Comparison of ENCODE assay signal across 8 mouse cellular contexts in genomic region chr9:108095518-108095917, GRCm38 (mm10). TPM values are rescaled to one million over a fixed set of nuclear protein-coding genes. Genes with fewer than 3 reads are reported as not detected.
DNase-seq lines count a peak whose midpoint lies in the region; ATAC-seq lines count a peak whose summit lies in the region.

No protein-coding gene starts in this region.

- peak; percentile 62 for DNase-seq in layer of hippocampus, adult 11-12 months (ENCODE audit: low spot score)
- no peak for DNase-seq in layer of hippocampus, adult 9-11 months
- DNase-seq in adrenal gland, postnatal 10 days, result peak; percentile 78
- DNase-seq in heart, postnatal 4 days, result peak; percentile 79
- peak; percentile 86 for DNase-seq in midbrain, embryonic 14.5 days
- DNase-seq in telencephalon, adult 2 months (ENCODE audit: low read depth, low spot score), result peak; percentile 55

- peak overlapping the region; percentile 65 for H3K4me3 ChIP-seq in embryonic facial prominence, embryonic 13.5 days
- H3K4me3 ChIP-seq in limb, embryonic 13.5 days, result peak overlapping the region; percentile 69
- peak overlapping the region; percentile 53 for H3K4me3 ChIP-seq in midbrain, embryonic 14.5 days (replicated peaks; ENCODE audit: low read depth, low read length)

- 8% methylated on average over 3 of the region's 3 CpGs for WGBS in embryonic facial prominence, embryonic 13.5 days
- WGBS in limb, embryonic 13.5 days, result 6% methylated on average over 3 of the region's 3 CpGs
- WGBS in midbrain, embryonic 14.5 days, result 12% methylated on average over 3 of the region's 3 CpGs

- H3K9ac ChIP-seq in embryonic facial prominence, embryonic 13.5 days, result peak overlapping the region; percentile 77
- H3K9ac ChIP-seq in limb, embryonic 13.5 days, result peak overlapping the region; percentile 83
- no peak overlapping the region for H3K9ac ChIP-seq in midbrain, embryonic 14.5 days (replicated peaks; ENCODE audit: low read length)

- H3K4me2 ChIP-seq in embryonic facial prominence, embryonic 13.5 days, result peak overlapping the region; percentile 96
- peak overlapping the region; percentile 99 for H3K4me2 ChIP-seq in limb, embryonic 13.5 days (replicated peaks)
- H3K4me2 ChIP-seq in midbrain, embryonic 14.5 days (ENCODE audit: low read length), result peak overlapping the region; percentile 90

- no peak for ATAC-seq in embryonic facial prominence, embryonic 13.5 days (ENCODE audit: insufficient number of reproducible peaks, insufficient read depth, low FRiP score, low TSS enrichment, low read depth)
- no peak for ATAC-seq in limb, embryonic 13.5 days (ENCODE audit: low FRiP score, low read depth)
- no peak for ATAC-seq in midbrain, embryonic 14.5 days (ENCODE audit: low FRiP score, low TSS enrichment)

- peaks cover 19% of the 10 kb centered on the region for H3K4me1 ChIP-seq in embryonic facial prominence, embryonic 13.5 days
- peaks cover 29% of the 10 kb centered on the region for H3K4me1 ChIP-seq in limb, embryonic 13.5 days
- H3K4me1 ChIP-seq in midbrain, embryonic 14.5 days (ENCODE audit: control insufficient read depth, insufficient read depth, low read length), result peaks cover 11% of the 10 kb centered on the region; the same call in 1 of the 2 replicates

- H3K27ac ChIP-seq in embryonic facial prominence, embryonic 13.5 days, result no peak overlapping the region
- H3K27ac ChIP-seq in limb, embryonic 13.5 days, result peak overlapping the region; percentile 81; the same call in 1 of the 2 replicates
- H3K27ac ChIP-seq in midbrain, embryonic 14.5 days (replicated peaks; ENCODE audit: low read depth, low read length), result no peak overlapping the region

- H3K9me3 ChIP-seq in embryonic facial prominence, embryonic 13.5 days, result no peaks in the 10 kb centered on the region
- no peaks in the 10 kb centered on the region for H3K9me3 ChIP-seq in limb, embryonic 13.5 days
- H3K9me3 ChIP-seq in midbrain, embryonic 14.5 days (ENCODE audit: control insufficient read depth, low read length), result no peaks in the 10 kb centered on the region

- peaks cover 24% of the 10 kb centered on the region for H3K36me3 ChIP-seq in embryonic facial prominence, embryonic 13.5 days
- peaks cover 23% of the 10 kb centered on the region for H3K36me3 ChIP-seq in limb, embryonic 13.5 days
- peaks cover 51% of the 10 kb centered on the region for H3K36me3 ChIP-seq in midbrain, embryonic 14.5 days (ENCODE audit: control insufficient read depth, insufficient read depth, low read length)

- H3K27me3 ChIP-seq in embryonic facial prominence, embryonic 13.5 days, result no peaks in the 10 kb centered on the region
- no peaks in the 10 kb centered on the region for H3K27me3 ChIP-seq in limb, embryonic 13.5 days
- no peaks in the 10 kb centered on the region for H3K27me3 ChIP-seq in midbrain, embryonic 14.5 days (ENCODE audit: control insufficient read depth, insufficient read depth, low read length)

RNA-seq across cellular contexts. Expression of gene Apeh, which starts 1.1 kb away (rescaled TPM):
- 10 to 100 TPM; 72.2 to 81.8 TPM for total RNA-seq in adrenal gland, postnatal 10 days (2021)
- 40.8 and 45.6 TPM in 2 replicates for polyA plus RNA-seq in embryonic facial prominence, embryonic 13.5 days (2015; fragmentation: Nextera tagmentation; extraction: Ambion mirVana)
- 10 to 100 TPM; 42.2 to 45.1 TPM for total RNA-seq in heart, postnatal 4 days (2021)
- 42.5 and 47.3 TPM in 2 replicates for polyA plus RNA-seq in limb, embryonic 13.5 days (2015; fragmentation: Nextera tagmentation; extraction: Ambion mirVana)
- polyA plus RNA-seq in midbrain, embryonic 14.5 days (2014; fragmentation: Nextera tagmentation; extraction: Ambion mirVana), result 38.0 and 43.8 TPM in 2 replicates

RNA-seq across cellular contexts. Expression of gene Rnf123, which starts 12.4 kb away (rescaled TPM):
- 10 to 100 TPM; 54.3 to 71.9 TPM for total RNA-seq in adrenal gland, postnatal 10 days (2021)
- polyA plus RNA-seq in embryonic facial prominence, embryonic 13.5 days (2015; fragmentation: Nextera tagmentation; extraction: Ambion mirVana), result 31.2 and 36.2 TPM in 2 replicates
- total RNA-seq in heart, postnatal 4 days (2021), result 10 to 100 TPM; 62.6 to 63.4 TPM
- 31.2 and 35.2 TPM in 2 replicates for polyA plus RNA-seq in limb, embryonic 13.5 days (2015; fragmentation: Nextera tagmentation; extraction: Ambion mirVana)
- polyA plus RNA-seq in midbrain, embryonic 14.5 days (2014; fragmentation: Nextera tagmentation; extraction: Ambion mirVana), result 54.8 and 56.2 TPM in 2 replicates

RNA-seq across cellular contexts. Expression of gene Mst1, which starts 15.3 kb away (rescaled TPM):
- total RNA-seq in adrenal gland, postnatal 10 days (2021), result 10 to 100 TPM; 12.8 to 28.1 TPM
- polyA plus RNA-seq in embryonic facial prominence, embryonic 13.5 days (2015; fragmentation: Nextera tagmentation; extraction: Ambion mirVana), result 0.38 and 1.0 TPM in 2 replicates
- total RNA-seq in heart, postnatal 4 days (2021), result not detected
- polyA plus RNA-seq in limb, embryonic 13.5 days (2015; fragmentation: Nextera tagmentation; extraction: Ambion mirVana), result 0.20 and 0.51 TPM in 2 replicates
- not detected in 2 replicates for polyA plus RNA-seq in midbrain, embryonic 14.5 days (2014; fragmentation: Nextera tagmentation; extraction: Ambion mirVana)

RNA-seq across cellular contexts. Expression of gene Amigo3, which starts 42.6 kb away (rescaled TPM):
- total RNA-seq in adrenal gland, postnatal 10 days (2021), result 1 to 10 TPM; 2.7 to 3.4 TPM
- 3.4 and 3.7 TPM in 2 replicates for polyA plus RNA-seq in embryonic facial prominence, embryonic 13.5 days (2015; fragmentation: Nextera tagmentation; extraction: Ambion mirVana)
- 1 to 10 TPM; 2.3 to 2.6 TPM for total RNA-seq in heart, postnatal 4 days (2021)
- 3.1 and 4.4 TPM in 2 replicates for polyA plus RNA-seq in limb, embryonic 13.5 days (2015; fragmentation: Nextera tagmentation; extraction: Ambion mirVana)
- 2.4 and 3.5 TPM in 2 replicates for polyA plus RNA-seq in midbrain, embryonic 14.5 days (2014; fragmentation: Nextera tagmentation; extraction: Ambion mirVana)

RNA-seq across cellular contexts. Expression of gene Gmppb, which starts 46.5 kb away (rescaled TPM):
- total RNA-seq in adrenal gland, postnatal 10 days (2021), result 10 to 100 TPM; 18.5 to 21.0 TPM
- 27.4 and 31.5 TPM in 2 replicates for polyA plus RNA-seq in embryonic facial prominence, embryonic 13.5 days (2015; fragmentation: Nextera tagmentation; extraction: Ambion mirVana)
- 10 to 100 TPM; 14.2 to 17.1 TPM for total RNA-seq in heart, postnatal 4 days (2021)
- 34.1 and 36.2 TPM in 2 replicates for polyA plus RNA-seq in limb, embryonic 13.5 days (2015; fragmentation: Nextera tagmentation; extraction: Ambion mirVana)
- 14.0 and 16.7 TPM in 2 replicates for polyA plus RNA-seq in midbrain, embryonic 14.5 days (2014; fragmentation: Nextera tagmentation; extraction: Ambion mirVana)
